Mouse (Mus musculus): ENCODE measurements around the gene Jkamp.
A peak's percentile ranks its signal among the peaks of the same experiment; 100 is the strongest.

Gene Jkamp

DNA sequence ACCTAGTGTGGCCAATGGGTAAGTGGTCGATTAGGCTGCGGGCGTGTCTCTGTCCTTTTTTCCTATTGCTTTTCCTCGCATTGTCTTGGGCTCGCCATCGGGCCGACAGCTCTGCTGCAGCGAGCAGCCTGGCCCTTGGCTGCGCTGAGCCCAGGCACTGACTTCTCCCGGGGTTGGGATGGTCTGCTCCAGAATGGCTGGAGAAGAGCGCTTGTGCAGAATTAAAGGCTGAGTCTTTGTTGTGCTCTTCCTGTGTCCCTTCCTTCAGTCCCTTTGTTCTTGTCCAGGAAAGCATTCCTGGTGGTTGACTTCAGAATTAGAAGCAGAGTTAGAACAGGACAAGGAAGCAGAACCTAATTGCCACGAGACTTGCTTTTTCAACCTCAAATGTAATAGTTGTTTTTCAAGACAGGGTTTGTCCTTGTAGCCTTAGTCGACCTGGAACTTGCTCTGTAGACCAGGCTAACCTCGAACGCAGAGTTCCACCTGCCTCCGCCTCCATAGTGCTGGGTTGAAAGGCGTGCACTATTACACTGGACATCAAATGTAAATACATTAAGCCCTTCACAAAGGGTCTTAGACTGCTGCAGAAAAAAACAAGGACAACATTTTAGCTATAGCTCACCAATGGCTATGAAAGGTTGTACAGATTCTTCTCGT is 907 bp downstream of the Jkamp start:
- no peak for DNase-seq (ENCODE audit: low spot score)

DNA sequence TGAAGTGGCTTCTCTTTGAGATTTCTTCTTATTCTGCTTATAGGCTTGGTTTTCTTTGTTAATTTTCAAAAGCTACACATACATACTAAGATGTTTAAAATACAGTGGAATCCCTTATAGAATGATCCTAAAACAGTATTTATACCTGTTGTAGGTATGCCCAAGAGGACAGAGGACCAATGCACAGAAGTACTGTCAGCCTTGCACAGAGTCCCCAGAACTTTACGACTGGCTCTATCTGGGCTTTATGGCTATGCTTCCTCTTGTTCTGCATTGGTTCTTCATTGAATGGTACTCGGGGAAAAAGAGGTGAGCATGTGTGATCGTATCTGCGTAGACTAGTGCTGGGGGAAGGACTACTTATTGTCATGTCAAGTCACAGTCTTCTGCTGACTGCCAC is 4.4 kb downstream of the Jkamp start:
- DNase-seq (ENCODE audit: low spot score): no peak

DNA sequence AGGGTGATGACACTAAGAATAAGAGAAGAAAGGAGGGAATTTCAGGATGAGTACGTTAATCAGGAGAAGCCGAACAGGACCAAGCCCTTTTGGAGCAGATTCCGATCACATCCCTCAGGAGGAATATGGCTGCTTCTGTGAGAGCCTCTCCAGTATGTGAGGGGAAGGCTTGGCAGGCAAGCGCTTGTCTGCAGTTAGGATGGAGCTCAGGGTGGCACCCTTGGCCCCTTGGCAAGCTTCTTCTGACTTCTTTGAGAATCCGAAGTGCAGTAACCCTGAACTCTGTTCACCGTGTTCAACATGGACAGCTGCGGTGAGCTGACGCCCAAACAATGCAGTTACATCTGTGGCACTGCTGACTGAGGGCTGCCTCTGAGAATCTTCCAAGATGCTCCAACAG is 11.6 kb downstream of the Jkamp start:
- no peak for DNase-seq (ENCODE audit: low spot score)

DNA sequence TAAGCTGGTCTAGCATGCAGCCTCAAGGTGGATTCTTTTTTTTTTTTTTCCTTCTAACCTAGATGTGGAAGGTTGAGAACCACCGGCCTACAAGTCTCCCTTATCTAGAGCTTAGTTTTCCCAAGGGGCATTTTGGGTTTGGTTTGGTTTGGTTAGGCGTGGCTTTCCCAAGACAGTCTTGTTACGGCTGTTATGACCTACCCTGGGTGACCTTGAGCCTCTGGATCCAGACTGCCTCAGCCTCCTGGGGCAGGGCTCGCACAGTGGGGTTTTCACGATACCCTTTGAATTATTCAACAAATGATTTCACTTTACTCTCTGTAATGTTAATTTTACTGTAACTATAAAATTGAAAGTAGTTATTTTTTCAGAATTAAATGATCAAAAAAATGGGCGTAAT is 17.4 kb downstream of the Jkamp start:
- no peak for DNase-seq (ENCODE audit: low spot score)

DNA sequence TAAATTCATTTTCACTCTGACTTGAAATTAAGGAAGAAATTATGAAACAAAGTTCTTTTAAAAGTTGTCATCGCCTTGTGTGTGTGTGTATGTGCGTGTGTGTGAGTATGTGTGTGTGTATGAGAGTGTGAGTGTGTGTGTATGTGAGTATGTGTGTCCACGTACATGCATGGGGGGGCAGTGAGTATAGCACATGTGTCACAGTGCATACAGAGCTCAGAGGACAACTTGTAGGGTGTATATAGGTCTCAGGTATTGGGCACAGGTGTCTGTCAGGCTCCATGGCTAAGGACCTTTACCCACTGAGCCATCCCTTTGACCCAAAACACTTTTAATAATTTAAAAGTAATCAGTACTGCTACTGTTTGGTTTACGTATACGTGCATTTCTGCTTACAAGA is 18.6 kb downstream of the Jkamp start:
- no peak for DNase-seq (ENCODE audit: low spot score)

DNA sequence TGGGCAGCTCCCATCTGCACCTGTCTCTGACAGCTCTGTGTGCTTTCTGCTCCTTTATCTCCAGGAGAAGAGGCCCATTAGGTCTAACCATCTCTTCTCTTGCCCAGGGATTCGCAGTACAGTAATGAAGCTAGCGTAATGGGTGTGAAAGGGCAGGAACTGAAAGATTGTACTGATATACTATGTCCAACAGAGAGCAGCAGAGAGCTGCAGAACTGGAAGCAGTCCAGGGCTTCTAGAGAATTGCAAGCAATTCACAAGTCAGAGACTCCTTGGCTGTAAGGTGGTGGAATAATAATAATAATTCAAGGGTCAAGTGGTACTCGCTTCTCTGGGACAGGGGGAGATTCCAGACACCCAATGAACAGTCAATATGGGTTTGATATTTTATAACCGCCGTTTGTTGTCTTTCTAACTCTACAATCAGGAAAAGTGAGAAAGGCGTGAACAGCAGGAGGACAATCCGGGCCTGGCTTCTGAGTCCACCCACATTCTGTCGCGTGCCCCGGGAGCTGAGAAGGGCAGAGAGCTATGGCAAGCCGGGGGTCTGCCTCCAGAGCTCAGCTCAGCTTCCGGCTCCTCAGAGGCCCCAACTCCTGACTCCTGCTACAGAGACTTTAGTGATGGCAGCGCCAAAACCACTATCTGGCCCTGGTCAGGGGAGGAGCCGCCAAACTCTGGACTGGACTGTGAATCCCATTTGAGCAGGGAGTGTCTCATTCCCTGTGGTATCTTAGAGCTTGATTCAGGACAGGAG is 19.3 kb downstream of the Jkamp start:
- peak; percentile 56 for DNase-seq (ENCODE audit: low spot score)

DNA sequence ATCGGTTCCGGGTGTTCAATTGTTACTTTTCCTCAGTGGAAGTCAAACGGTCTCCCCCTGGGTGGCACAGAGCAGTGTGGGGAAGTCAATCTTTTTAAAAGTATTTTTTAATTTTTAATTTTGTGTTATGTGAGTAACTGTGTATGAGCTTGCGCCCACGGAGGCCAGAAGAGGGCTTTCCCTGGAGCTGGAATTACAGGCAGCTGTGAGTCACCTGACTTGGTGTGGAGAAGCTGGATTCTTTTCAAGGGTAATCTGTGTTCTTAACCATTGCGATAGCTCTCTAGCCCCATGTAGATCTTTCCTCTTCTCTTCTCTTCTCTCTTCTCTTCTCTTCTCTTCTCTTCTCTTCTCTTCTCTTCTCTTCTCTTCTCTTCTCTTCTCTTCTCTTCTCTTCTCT is 29.7 kb downstream of the Jkamp start:
- DNase-seq (ENCODE audit: low spot score): no peak

DNA sequence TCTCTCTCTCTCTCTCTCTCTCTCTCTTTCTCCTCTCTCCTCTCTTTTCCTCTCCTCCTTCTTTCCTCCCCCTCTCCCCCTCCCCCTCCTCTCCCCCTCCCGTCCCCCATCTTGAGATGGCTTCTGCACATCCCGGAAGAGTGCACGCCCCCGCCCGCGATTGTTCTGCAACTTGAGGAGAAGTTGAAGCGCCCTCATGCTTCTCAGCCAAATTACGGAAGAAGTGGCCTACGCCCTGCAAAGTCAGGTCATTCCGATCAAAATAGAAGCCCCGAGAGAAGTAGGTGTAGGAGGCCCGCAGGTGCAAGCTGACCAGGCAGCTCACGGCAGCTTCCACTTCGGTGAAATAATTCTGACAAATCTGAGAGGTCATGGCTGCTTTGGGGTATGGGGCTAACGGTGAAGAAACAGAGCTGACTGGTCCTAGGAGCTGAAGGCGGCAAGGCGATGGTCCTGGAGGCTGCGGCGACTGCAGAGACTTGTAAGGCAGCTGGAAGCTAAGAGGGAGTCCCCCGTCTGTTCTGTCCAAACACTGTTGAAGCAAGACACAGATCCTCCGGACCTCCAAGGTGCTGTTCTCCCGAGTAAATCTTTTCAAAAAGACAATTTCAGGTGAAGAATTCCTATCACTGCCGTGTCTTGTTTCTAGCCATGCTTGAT is 30.4 kb downstream of the Jkamp start:
- no peak for DNase-seq (ENCODE audit: low spot score)

DNA sequence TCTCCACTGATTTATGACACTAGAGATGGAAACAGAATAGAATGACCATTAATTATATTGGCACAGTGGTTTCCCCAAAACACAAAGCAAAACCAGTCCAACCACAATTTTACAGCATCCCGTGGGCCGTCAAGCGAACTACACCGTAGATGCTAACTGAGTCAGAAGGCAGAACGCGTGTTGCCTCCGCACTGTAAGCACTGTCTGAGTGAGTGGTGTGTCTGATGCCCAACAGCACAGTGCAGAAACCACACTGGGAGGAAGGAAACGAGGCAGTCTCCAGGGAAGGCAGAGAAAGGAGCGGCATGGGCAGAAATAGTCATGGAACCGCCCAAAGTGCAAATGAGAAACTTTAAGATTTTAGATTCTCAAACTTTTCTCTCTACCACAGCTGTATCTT is 43.8 kb downstream of the Jkamp start:
- no peak for DNase-seq (ENCODE audit: low spot score)

DNA sequence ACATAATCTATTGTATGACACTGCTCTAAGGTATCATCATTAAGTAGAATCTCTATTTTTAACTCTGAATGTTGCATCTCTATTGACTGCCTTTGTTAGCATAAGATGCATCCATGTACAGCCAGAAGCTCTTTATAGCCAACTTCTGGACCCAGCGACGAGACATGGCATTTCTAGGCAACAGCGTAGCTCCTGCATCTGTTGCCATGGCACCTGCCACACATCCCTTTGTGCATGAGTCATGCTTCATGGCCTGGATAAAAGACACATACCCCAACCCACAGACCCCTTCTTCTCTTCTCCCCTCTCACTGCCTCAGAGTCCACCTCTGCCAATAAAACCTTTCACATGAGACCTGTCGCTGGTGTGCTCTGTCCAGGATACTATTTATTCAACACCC is 65.4 kb downstream of the Jkamp start:
- DNase-seq (ENCODE audit: low spot score): no peak
